Mouse (Mus musculus): ENCODE measurements at regions not wholly inside any gene's neighbourhood (a gene's known extent, or its start where the extent isn't known, plus 50 kb on each side); places are given as distances from the start of the nearest gene placed in this dataset.

GRCm38 (mm10) chr3:96343471-96344120, 49.8 kb upstream of the Fcgr1 start:
- no peak overlapping the region for H3K9ac ChIP-seq (ENCODE audit: low read depth, low read length)
- no peak for ATAC-seq
- no peaks in the 10 kb centered on the region for H3K4me1 ChIP-seq (ENCODE audit: control insufficient read depth, insufficient read depth, low read length)
- H3K36me3 ChIP-seq (ENCODE audit: control insufficient read depth, insufficient read depth, low read length): no peaks in the 10 kb centered on the region
- 1% methylated on average over 27 of the region's 27 CpGs for WGBS
- H3K4me3 ChIP-seq (ENCODE audit: low read length): no peak overlapping the region
- no peak overlapping the region for H3K27ac ChIP-seq (ENCODE audit: low read length)
- no peaks in the 10 kb centered on the region for H3K9me3 ChIP-seq (ENCODE audit: control insufficient read depth, low read length)
- peaks cover 22% of the 10 kb centered on the region for H3K27me3 ChIP-seq (replicated peaks; ENCODE audit: control insufficient read depth, insufficient read depth, low read length)
- H3K4me2 ChIP-seq (ENCODE audit: low read depth, low read length): no peak overlapping the region
